Mouse (Mus musculus): ENCODE measurements around the gene Hyal6.

DNA sequence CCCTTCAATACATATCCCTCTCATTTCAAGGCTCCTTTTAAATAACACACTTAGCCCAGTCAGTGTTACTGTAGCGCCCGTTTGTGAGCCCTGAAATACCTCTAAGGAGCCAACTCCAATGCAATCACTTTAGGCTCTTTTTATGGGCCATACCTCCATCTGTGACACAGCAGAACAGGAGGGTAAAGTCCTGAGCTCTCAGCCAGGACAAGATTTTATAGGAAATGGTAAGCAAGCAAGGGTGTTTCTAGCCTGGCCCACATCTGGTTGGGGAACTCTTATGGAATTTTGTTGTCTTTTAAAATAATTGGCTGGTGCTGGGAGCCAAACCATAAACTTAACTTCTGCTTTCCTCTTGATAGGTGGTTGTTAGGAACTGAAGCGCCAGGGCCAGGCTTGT is 26.2 kb downstream of the Hyal6 start:
- TF ChIP-seq CTCF (IDR thresholded peaks at IDR 0.05; ENCODE audit: low read depth, low read length) (no peak), POLR2A (IDR thresholded peaks at IDR 0.05; ENCODE audit: insufficient read depth, low read length) (no peak)
